Mouse (Mus musculus) lung, embryonic 15.5 days (tissue): ENCODE measurements at regions not wholly inside any gene's neighbourhood (a gene's known extent, or its start where the extent isn't known, plus 50 kb on each side); places are given as distances from the start of the nearest gene placed in this dataset.

Source experiments
- ATAC-seq: fragments of 200-750 bp; cut with Nextera tagmentation; 2 replicates; pipeline ENCODE4 v1.8.0; 2017; ENCODE audit warnings: moderate number of reproducible peaks, borderline replicate concordance; ENCODE audit not compliant: low FRiP score, low TSS enrichment; ENCODE audit errors: extremely low read depth
- H3K27ac ChIP-seq: fragments of 300-500 bp; sonication (generic); 2 replicates; pipeline ENCODE4 v1.5.1; 2015; ENCODE audit warnings: moderate library complexity, mild to moderate bottlenecking, inconsistent platforms
- H3K27me3 ChIP-seq: fragments of 300-500 bp; sonication (generic); 2 replicates; pipeline ENCODE4 v1.6.1; 2015; ENCODE audit warnings: inconsistent platforms
- H3K36me3 ChIP-seq: fragments of 300-500 bp; sonication (generic); 2 replicates; pipeline ENCODE4 v1.6.1; 2015; ENCODE audit warnings: inconsistent platforms
- H3K4me1 ChIP-seq: fragments of 300-500 bp; sonication (generic); 2 replicates; pipeline ENCODE4 v1.6.1; 2015; ENCODE audit warnings: inconsistent platforms
- H3K4me2 ChIP-seq: fragments of 300-500 bp; sonication (generic); 2 replicates; pipeline ENCODE4 v1.6.1; 2015; ENCODE audit warnings: inconsistent platforms, mild to moderate bottlenecking, moderate library complexity
- H3K4me3 ChIP-seq: fragments of 300-500 bp; sonication (generic); 2 replicates; pipeline ENCODE4 v1.5.1; 2015; ENCODE audit warnings: mild to moderate bottlenecking, inconsistent platforms
- H3K9ac ChIP-seq: fragments of 300-500 bp; sonication (generic); 2 replicates; pipeline ENCODE4 v1.6.1; 2015; ENCODE audit warnings: inconsistent platforms
- H3K9me3 ChIP-seq: fragments of 300-500 bp; sonication (generic); 2 replicates; pipeline ENCODE4 v1.6.1; 2016; ENCODE audit warnings: inconsistent platforms
- WGBS: fragments of 180-500 bp; shearing (Covaris S2); methylation state at CpG from one replicate; pipeline ENCODE4 v1.1.7; 2015; 5-methylcytosine and 5-hydroxymethylcytosine counted together

- no peak overlapping the region for H3K4me3 ChIP-seq
- no peaks in the 10 kb centered on the region for H3K36me3 ChIP-seq
- H3K4me1 ChIP-seq: no peaks in the 10 kb centered on the region
- no peak overlapping the region for H3K4me2 ChIP-seq
- ATAC-seq: no peak
- H3K9ac ChIP-seq: no peak overlapping the region
- no peak overlapping the region for H3K27ac ChIP-seq
- H3K27me3 ChIP-seq: no peaks in the 10 kb centered on the region
- WGBS: 63% methylated on average over 3 of the region's 3 CpGs
- H3K9me3 ChIP-seq: no peaks in the 10 kb centered on the region
Observed at GRCm38 (mm10) chr3:101749841-101750240, 98.9 kb downstream of the Mab21l3 start.

GRCm38 (mm10) chr3:101749031-101749632 lies 99.6 kb downstream of the Mab21l3 start:
- H3K9ac ChIP-seq: no peak overlapping the region
- no peaks in the 10 kb centered on the region for H3K27me3 ChIP-seq
- no peaks in the 10 kb centered on the region for H3K4me1 ChIP-seq
- H3K27ac ChIP-seq: no peak overlapping the region
- H3K36me3 ChIP-seq: no peaks in the 10 kb centered on the region
- H3K4me3 ChIP-seq: no peak overlapping the region
- H3K4me2 ChIP-seq: no peak overlapping the region
- H3K9me3 ChIP-seq: no peaks in the 10 kb centered on the region
- 63% methylated on average over 3 of the region's 3 CpGs for WGBS
- no peak for ATAC-seq

GRCm38 (mm10) chr3:101748186-101748585 lies 100.6 kb downstream of the Mab21l3 start:
- Histone ChIP-seq H3K9ac (no peak overlapping the region), H3K4me3 (no peak overlapping the region), H3K9me3 (no peaks in the 10 kb centered on the region), H3K4me2 (no peak overlapping the region), H3K36me3 (no peaks in the 10 kb centered on the region), H3K27ac (no peak overlapping the region), H3K4me1 (no peaks in the 10 kb centered on the region), H3K27me3 (no peaks in the 10 kb centered on the region)
- WGBS: 35% methylated on average over 4 of the region's 4 CpGs
- ATAC-seq: no peak

DNA sequence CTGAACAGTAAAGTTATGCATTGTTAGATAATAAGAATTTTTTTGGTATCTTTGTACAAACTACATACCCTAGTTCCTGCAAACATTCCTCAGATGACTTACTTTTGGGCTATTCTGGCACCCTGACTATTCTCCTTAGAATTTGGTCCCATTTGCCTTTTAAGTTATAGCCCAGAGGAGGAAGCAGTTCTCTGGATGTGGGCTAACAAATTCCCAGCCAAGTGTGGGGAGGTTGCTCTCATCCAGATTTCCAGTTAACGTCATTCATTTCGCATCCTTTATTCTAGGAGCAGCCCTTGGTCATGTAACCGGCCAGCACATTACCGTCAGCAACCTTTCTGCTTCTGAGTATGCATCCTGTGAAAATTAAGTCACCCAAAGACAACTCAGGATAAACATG lies 107.9 kb downstream of the Mab21l3 start:
- H3K4me1 ChIP-seq: no peaks in the 10 kb centered on the region
- H3K4me2 ChIP-seq: no peak overlapping the region
- H3K27ac ChIP-seq: no peak overlapping the region
- H3K9me3 ChIP-seq: no peaks in the 10 kb centered on the region
- no peaks in the 10 kb centered on the region for H3K27me3 ChIP-seq
- no peak overlapping the region for H3K4me3 ChIP-seq
- H3K36me3 ChIP-seq: no peaks in the 10 kb centered on the region
- no peak overlapping the region for H3K9ac ChIP-seq
- ATAC-seq: no peak
- WGBS: 80% methylated on average over 4 of the region's 4 CpGs

- no peaks in the 10 kb centered on the region for H3K36me3 ChIP-seq
- H3K27me3 ChIP-seq: no peaks in the 10 kb centered on the region
- ATAC-seq: no peak
- no peak overlapping the region for H3K4me2 ChIP-seq
- H3K4me3 ChIP-seq: no peak overlapping the region
- no peak overlapping the region for H3K9ac ChIP-seq
- H3K27ac ChIP-seq: no peak overlapping the region
- no peaks in the 10 kb centered on the region for H3K4me1 ChIP-seq
- no peaks in the 10 kb centered on the region; the same call in 1 of the 2 replicates for H3K9me3 ChIP-seq
- 81% methylated on average over 6 of the region's 6 CpGs for WGBS
Observed at GRCm38 (mm10) chr3:101737197-101737596, 111.6 kb downstream of the Mab21l3 start.

- Histone ChIP-seq H3K27ac (no peak overlapping the region), H3K4me2 (no peak overlapping the region), H3K4me1 (no peaks in the 10 kb centered on the region), H3K27me3 (no peaks in the 10 kb centered on the region), H3K36me3 (no peaks in the 10 kb centered on the region), H3K4me3 (no peak overlapping the region), H3K9ac (no peak overlapping the region), H3K9me3 (no peaks in the 10 kb centered on the region; the same call in 1 of the 2 replicates)
- ATAC-seq: no peak
- WGBS: 77% methylated on average over 3 of the region's 3 CpGs
Observed at GRCm38 (mm10) chr3:101729044-101729443, 119.7 kb downstream of the Mab21l3 start.

GRCm38 (mm10) chr3:101722926-101723325 lies 118.4 kb upstream of the Atp1a1 start:
- H3K9ac ChIP-seq: no peak overlapping the region
- H3K27me3 ChIP-seq: no peaks in the 10 kb centered on the region
- no peak overlapping the region for H3K27ac ChIP-seq
- no peak for ATAC-seq
- H3K9me3 ChIP-seq: no peaks in the 10 kb centered on the region
- 55% methylated on average over 6 of the region's 6 CpGs for WGBS
- no peak overlapping the region for H3K4me2 ChIP-seq
- H3K36me3 ChIP-seq: no peaks in the 10 kb centered on the region
- no peaks in the 10 kb centered on the region for H3K4me1 ChIP-seq
- no peak overlapping the region for H3K4me3 ChIP-seq

DNA sequence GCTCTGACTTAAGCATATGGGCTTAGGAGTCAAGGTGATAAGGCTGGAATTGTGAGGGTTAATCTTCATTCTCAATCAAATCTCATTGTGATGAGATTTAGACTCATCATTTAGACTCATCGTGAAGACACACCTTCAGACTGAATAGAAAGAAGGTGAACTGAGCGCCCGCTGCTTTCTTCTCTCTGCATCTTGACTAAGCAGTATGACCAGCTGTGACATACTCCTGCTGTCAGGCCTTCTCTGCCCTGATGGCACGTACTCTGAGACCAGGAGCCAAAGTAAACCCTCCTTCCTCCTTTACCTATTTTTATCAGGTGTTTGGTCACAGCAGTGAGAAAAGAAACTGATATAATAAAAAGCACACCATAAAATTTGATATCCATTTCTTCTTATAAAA lies 117.5 kb upstream of the Atp1a1 start:
- no peak overlapping the region for H3K4me3 ChIP-seq
- no peak overlapping the region for H3K27ac ChIP-seq
- H3K27me3 ChIP-seq: no peaks in the 10 kb centered on the region
- H3K9me3 ChIP-seq: no peaks in the 10 kb centered on the region
- WGBS: 86% methylated on average over 4 of the region's 4 CpGs
- no peak overlapping the region for H3K4me2 ChIP-seq
- no peak overlapping the region for H3K9ac ChIP-seq
- H3K36me3 ChIP-seq: no peaks in the 10 kb centered on the region
- no peak for ATAC-seq
- no peaks in the 10 kb centered on the region for H3K4me1 ChIP-seq

DNA sequence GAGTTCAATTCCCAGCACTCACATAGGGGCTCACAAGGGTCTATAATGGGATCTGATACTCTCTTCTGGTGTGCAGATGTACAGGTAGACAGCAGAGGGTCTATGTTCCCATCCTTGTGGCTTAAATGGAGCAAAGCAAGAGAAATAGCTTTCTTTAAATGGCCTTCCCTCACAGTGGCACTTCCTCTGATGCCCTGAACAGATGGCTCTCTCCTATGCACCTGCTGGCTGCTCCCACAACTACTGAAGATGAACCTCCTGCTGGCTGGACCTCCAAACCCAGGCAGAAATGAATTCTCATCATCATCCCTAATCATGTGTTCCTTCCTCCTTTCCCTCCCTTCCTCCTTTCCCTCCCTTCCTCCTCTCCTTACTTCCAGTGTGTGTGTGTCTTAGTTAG lies 110.9 kb upstream of the Atp1a1 start:
- Histone ChIP-seq H3K4me1 (peaks cover 24% of the 10 kb centered on the region), H3K27me3 (no peaks in the 10 kb centered on the region), H3K27ac (no peak overlapping the region), H3K36me3 (no peaks in the 10 kb centered on the region), H3K4me3 (no peak overlapping the region), H3K9ac (no peak overlapping the region), H3K9me3 (no peaks in the 10 kb centered on the region), H3K4me2 (no peak overlapping the region)
- ATAC-seq: no peak

- Histone ChIP-seq H3K9me3 (no peaks in the 10 kb centered on the region), H3K4me2 (no peak overlapping the region), H3K27me3 (no peaks in the 10 kb centered on the region), H3K4me3 (no peak overlapping the region), H3K36me3 (no peaks in the 10 kb centered on the region), H3K27ac (no peak overlapping the region), H3K9ac (no peak overlapping the region), H3K4me1 (peaks cover 24% of the 10 kb centered on the region)
- 71% methylated on average over 5 of the region's 5 CpGs for WGBS
- ATAC-seq: no peak
Observed at GRCm38 (mm10) chr3:101714810-101715209, 110.3 kb upstream of the Atp1a1 start.

DNA sequence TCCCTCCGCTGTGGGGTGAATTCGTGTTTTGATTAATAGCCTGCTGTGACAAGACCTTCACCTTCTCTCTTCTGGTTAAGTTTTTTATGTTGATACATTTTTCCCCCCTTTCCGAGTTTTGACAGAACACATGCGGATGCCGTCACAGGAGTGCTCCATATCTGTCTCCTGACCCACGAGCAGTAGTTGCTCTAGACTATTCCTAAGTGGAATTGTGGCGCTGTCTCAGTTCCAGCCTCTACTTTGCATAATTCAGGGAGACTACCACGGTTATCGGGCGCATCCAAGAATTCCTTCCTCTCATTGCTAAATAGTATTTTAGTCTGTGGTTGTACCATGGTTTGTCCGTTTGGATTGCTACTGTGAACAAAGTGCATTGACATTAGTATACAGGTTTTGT lies 109.2 kb upstream of the Atp1a1 start:
- H3K4me1 ChIP-seq: peaks cover 31% of the 10 kb centered on the region
- peak overlapping the region; percentile 39; the same call in 1 of the 2 replicates for H3K27ac ChIP-seq
- no peak overlapping the region for H3K4me2 ChIP-seq
- WGBS: 51% methylated on average over 11 of the region's 11 CpGs
- ATAC-seq: no peak
- H3K4me3 ChIP-seq: no peak overlapping the region
- no peaks in the 10 kb centered on the region for H3K27me3 ChIP-seq
- no peaks in the 10 kb centered on the region for H3K36me3 ChIP-seq
- no peak overlapping the region for H3K9ac ChIP-seq
- no peaks in the 10 kb centered on the region for H3K9me3 ChIP-seq

DNA sequence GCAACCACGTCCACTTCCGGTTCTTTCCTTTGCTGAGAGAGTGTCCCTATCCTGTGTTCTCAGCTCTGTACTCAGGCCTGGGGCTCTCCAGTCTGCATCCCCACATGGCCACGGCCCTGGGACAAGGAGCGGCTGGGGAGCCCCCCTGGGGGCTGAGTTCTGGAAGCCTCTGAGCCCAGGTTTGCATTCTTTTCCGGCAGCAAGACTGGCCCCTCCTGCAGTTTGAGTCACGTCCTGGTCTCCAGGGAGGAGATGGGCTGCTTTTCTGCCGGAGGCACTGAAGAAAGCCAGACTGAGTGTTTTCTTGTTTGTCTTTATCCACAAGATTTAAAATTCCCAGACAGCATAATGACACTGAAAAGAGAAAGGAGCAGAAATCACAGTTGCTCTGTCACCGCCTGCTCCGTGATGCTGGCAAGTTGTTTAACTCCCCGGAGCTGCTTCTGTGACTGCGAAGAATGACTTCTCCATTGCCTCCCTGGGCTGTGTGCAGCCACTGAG lies 108.7 kb upstream of the Atp1a1 start:
- Histone ChIP-seq H3K9me3 (no peaks in the 10 kb centered on the region), H3K4me2 (peak overlapping the region; percentile 41), H3K4me3 (no peak overlapping the region), H3K36me3 (no peaks in the 10 kb centered on the region), H3K27me3 (no peaks in the 10 kb centered on the region), H3K27ac (peak overlapping the region; percentile 39), H3K9ac (no peak overlapping the region), H3K4me1 (peaks cover 31% of the 10 kb centered on the region)
- ATAC-seq: no peak
- WGBS: 18% methylated on average over 11 of the region's 11 CpGs

DNA sequence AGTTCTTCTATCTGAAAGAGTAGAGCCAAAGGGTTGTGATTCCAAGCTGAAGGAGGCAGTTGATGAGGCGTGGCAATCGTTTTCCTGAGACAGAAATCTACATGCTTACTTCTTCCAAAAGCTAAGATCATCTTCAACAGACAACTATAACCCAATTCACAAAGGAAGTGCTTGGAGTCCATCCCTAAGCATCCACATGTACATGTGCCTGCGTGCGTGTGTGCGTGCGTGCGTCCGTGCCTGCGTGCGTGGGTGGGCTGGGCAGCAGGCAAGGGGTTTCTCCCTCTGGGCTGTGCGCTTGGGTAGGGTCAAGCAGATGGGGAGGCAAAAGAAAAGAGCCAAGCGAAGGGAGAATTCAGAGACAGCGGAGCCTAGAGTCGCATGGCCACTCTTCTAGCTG lies 108.2 kb upstream of the Atp1a1 start:
- Histone ChIP-seq H3K4me2 (peak overlapping the region; percentile 41), H3K4me3 (no peak overlapping the region), H3K27ac (peak overlapping the region; percentile 39; the same call in 1 of the 2 replicates), H3K9me3 (no peaks in the 10 kb centered on the region), H3K4me1 (peaks cover 31% of the 10 kb centered on the region), H3K9ac (no peak overlapping the region), H3K36me3 (no peaks in the 10 kb centered on the region), H3K27me3 (no peaks in the 10 kb centered on the region)
- ATAC-seq: no peak
- WGBS: 85% methylated on average over 14 of the region's 14 CpGs
